Mouse (Mus musculus): ENCODE measurements around the gene BC034090.
"Not testable (repeated sequence)": the region's sequence is repeated elsewhere in the genome, so short reads cannot be mapped to it uniquely, and the experiment has no call there.

The BC034090 gene

DNA sequence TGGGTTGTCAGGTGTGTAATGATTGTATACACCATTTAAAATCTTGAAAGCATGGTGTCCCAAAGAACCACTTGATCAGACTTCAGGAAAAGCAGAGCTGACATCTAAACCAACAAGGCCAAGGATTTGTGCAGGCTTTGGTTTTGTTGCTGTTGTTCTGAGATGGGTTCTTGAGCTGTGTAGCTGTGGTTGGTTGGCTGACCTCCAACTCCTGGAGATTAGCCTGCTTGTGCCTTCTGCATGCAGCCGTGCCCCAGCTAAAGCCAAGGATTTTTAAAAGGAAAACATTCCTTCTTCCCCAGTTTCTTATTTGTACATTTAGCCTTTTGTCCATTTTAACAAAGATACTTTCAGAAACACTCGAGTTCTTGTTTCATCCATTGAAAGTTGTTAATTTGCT lies 52.6 kb downstream of the BC034090 start:
- no peak for DNase-seq (ENCODE audit: low spot score)

DNA sequence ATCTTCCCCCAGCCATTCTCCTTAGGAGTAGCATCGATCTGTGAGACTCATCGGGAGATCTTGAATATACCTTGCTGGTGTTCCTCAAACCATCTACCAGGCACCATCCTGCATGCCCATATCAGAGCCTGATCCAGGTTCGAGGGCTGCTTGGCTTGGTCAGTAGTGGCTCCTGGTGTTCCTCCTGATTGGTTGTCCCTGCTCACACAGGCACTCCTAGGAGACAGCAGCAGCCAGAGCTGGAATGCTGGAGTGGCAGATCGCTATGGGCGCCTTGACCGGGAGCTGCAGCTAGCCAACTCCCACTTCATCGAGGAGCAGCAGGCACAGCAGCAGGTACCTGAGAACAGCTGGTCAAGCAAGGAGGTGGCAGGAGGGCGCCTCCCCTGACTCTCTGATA lies 53.0 kb downstream of the BC034090 start:
- no peak for DNase-seq (ENCODE audit: low spot score)

DNA sequence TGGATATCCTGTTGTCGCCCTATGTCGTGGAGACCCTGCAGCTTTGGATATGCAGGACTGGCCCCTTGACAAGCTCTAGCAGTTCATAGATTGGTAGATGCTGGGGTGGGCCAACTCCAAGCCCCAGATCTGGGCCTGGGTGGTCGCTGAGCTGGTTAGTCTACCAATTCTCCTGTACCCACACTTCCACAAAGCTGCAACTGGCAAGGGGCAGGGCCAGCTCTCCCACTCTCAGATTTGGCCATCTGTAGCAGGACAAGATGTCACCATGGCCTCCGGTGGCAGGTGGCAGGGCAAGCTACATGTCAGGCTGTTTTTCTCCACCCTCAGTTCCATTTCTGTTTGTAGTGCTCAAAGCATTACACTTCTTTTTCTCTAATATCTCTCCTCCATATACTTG lies 55.6 kb downstream of the BC034090 start:
- no peak for DNase-seq (ENCODE audit: low spot score)

DNA sequence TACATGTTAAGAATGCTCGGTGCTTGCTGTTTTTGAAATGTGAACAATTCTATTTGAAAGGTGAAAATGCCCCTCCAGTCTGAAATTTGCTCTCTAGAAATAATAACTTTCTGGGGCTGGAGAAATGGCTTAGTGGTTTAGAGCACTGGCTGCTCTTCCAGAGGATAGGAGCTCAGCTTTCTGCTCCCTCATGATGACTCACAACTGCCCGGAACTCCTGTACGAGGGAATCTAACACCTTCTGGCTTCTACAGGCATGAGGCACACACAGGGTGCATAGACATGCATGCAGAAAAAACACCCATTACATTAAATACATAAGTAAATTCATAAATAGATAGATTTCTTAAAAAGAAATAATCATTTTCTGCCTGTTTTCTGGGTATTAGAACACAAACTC lies 60.1 kb downstream of the BC034090 start:
- DNase-seq (ENCODE audit: low spot score) = no peak

DNA sequence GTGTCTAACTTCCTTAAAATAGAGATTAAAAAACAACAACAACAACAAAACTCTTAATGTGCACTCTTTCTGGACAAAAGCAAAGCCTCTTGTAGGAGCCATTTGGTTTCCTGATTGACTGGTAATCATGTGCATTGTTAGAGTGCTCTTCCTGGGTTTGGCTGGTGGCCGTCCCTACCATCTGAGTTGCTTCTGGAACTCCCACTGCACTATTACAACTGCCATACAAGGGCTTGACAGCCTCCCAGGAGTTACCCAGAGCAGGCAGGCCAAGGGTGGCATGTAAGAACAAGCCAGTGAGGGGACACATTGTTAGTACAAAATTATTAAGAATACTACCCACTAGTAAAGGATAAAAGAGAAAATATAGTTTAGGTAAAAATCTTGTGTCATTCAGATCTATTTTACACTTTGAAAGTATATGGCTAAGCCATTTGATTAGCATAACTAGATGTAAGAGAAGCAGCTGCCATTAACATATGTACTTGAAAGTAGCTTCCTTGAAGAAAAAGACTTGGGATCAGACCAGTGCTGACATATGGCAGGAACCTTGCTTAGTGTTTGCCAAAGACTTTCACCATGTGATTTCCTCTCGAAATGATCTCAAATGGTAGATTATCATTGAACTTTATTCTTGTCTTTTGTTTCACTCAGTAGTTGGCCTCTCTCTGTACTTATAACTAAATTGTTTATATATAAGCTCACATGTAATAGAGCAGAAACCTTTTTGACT lies 65.9 kb downstream of the BC034090 start:
- DNase-seq (ENCODE audit: low spot score) = no peak

DNA sequence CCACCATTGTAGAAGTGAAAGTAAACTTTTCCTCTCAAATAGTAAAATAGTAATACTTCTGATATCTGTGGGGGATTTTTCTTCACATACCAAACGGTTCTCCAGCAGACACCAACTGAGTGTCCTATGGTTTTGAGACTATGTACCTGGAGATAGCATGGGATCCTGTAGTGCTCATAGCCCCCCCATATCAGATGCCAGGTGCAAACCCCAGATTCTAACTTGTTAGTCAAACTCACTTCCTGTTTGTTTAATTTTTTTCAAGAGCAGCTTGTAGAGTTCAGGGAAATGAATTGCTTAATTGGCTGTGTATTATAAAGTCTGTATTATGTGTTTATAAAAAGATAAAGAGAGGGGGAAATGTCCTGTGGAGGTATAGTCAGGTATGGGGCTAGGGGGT lies 69.8 kb downstream of the BC034090 start:
- DNase-seq (ENCODE audit: low spot score) = no peak

DNA sequence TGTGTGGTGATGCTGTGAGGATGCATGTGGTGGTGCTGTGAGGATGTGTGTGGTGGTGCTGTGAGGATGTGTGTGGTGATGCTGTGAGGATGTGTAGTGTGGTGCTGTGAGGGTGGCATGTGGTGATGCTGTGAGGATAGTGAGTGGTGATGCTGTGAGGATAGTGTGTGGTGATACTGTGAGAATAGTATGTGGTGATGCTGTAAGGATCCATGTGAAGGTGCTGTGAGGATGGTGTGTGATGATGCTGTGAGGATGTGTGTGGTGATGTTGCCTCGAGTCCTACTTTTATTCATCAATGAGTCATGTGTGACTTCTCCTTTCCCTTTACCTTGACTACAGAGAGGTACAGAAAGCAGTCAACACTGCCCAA lies 70.6 kb downstream of the BC034090 start:
- DNase-seq (ENCODE audit: low spot score) = not testable (repeated sequence)

DNA sequence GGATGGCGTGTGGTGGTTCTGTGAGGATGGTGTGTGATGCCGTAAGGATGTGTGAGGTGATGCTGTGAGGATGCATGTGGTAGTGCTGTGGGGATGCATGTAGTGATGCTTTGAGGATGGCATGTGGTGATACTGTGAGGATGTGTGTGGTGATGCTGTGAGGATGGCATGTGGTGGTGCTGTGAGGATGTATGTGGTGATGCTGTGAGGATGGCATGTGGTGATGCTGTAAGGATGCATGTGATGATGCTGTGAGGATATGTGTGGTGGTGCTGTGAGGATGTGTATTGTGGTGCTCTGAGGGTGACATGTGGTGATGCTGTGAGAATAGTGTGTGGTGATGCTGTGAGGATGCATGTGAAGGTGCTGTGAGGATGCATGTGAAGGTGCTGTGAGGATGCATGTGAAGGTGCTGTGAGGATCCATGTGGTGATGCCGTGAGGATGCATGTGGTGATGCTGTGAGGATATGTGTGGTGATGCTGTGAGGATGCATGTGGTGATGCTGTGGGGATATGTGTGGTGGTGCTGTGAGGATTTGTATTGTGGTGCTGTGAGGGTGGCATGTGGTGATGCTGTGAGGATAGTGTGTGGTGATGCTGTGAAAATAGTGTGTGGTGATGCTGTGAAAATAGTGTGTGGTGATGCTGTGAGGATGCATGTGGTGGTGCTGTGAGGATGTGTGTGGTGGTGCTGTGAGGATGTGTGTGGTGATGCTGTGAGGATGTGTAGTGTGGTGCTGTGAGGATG lies 71.2 kb downstream of the BC034090 start:
- DNase-seq (ENCODE audit: low spot score) = no peak

DNA sequence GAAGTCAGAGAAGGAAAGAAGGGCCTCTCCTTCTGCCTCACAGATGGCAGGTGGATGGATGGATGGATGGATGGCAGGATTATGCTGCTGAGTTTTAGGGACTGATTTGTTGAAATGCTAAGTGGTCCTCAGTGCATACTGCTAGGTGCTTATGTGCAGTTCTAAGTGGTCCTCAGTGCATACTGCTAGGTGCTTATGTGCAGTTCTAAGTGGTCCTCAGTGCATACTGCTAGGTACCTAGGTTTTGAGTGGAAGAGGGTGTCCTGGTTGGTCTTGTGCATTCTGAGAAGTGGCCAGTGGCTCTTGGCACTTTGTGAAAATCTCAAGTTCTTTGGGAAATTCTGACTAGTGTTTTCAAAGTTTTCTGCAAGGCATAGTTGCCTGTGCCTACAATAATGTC lies 74.3 kb downstream of the BC034090 start:
- no peak for DNase-seq (ENCODE audit: low spot score)

DNA sequence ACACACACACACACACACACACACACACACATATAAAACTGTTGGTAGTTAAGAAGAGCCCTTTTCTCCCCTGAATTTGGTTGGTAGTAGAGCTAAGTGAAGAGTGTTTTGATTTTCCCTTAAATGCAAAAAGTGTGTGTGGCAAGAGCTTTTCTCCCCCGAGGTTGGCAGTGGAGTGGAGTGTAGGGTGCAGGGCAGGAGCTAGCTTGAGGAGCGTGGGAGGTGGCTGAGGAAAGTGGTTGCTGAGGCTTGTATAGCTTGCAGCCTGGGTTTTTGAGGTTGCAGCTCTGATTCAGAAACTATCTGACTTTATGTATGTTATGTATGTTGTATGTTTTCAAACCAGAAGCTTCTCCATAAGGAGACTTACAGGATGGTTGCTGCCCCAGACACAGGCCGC lies 76.8 kb downstream of the BC034090 start:
- DNase-seq (ENCODE audit: low spot score) = no peak
